Comparison of ENCODE assay signal across 8 mouse cellular contexts in the genomic region with DNA sequence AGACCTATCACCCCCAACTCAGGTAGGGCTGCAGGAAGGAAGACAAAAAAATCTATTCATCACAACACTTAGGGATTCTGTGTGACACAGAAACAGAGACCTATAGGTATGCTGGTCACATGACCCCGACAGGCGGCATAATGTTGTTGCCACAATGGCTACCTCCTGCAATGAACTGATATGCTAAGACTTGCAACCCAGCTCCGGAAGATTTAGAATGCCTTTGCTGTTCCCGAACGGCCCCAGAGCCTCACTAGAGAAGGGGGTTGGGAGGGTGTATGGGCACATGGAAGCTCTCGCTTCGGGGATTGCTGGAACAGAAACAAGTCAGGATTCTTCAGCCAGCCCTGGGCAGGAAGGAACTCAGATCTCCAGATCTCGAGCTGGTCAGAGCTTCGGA. TPM values are rescaled to one million over a fixed set of nuclear protein-coding genes. Genes with fewer than 3 reads are reported as not detected.
DNase-seq lines count a peak whose midpoint lies in the region; ATAC-seq lines count a peak whose summit lies in the region.

No protein-coding gene starts in this region.

- DNase-seq in cerebellum, adult 18-20 months, result peak; percentile 27 to 40
- DNase-seq in cerebellum, adult 9-11 months, result no peak
- peak; percentile 13 to 24 for DNase-seq in spleen, postnatal 10 days (ENCODE audit: low spot score in 2 of 2)
- DNase-seq in spleen, postnatal 4 days (ENCODE audit: low spot score in 2 of 2), result no peak
- peak; percentile 33 for DNase-seq in lung, postnatal 36 days
- DNase-seq in thymus, postnatal 25 days, result peak; percentile 42
- no peak for DNase-seq in frontal cortex, postnatal 10 days (ENCODE audit: low spot score in 2 of 2)

- no peaks in the 10 kb centered on the region for H3K9me3 ChIP-seq in hindbrain, embryonic 15.5 days

- no peak overlapping the region for H3K4me3 ChIP-seq in hindbrain, embryonic 15.5 days

- H3K36me3 ChIP-seq in hindbrain, embryonic 15.5 days, result no peaks in the 10 kb centered on the region

- H3K4me2 ChIP-seq in hindbrain, embryonic 15.5 days, result peak overlapping the region; percentile 28

- H3K27me3 ChIP-seq in hindbrain, embryonic 15.5 days, result 0 out of 2 replicates have a peak, but pooled peaks cover 3% of the 10 kb centered on the region

- no peak for ATAC-seq in hindbrain, embryonic 15.5 days (ENCODE audit: low FRiP score, low read depth)

- no peak overlapping the region for H3K9ac ChIP-seq in hindbrain, embryonic 15.5 days

- 4% methylated on average over 9 of the region's 9 CpGs for WGBS in hindbrain, embryonic 15.5 days

- peaks cover 55% of the 10 kb centered on the region for H3K4me1 ChIP-seq in hindbrain, embryonic 15.5 days (replicated peaks)

- peak overlapping the region; percentile 81 for H3K27ac ChIP-seq in hindbrain, embryonic 15.5 days (replicated peaks)

RNA-seq across cellular contexts. Expression of gene Tnrc6c, which starts 55.5 kb away (rescaled TPM):
- 24.2 and 24.7 TPM in 2 replicates for polyA plus RNA-seq in hindbrain, embryonic 15.5 days (2015; fragmentation: Nextera tagmentation; extraction: Ambion mirVana)

Comparison
In these comparisons a context has a peak if more than half of its experiments do, and no peak if none do; other contexts are left out.
1. DNase-seq: peak in cerebellum, adult 18-20 months (2 of 2), spleen, postnatal 10 days (2 of 2), lung, postnatal 36 days (single experiment) and thymus, postnatal 25 days (single experiment); none in cerebellum, adult 9-11 months (single experiment), spleen, postnatal 4 days (0 of 2) and frontal cortex, postnatal 10 days (0 of 2).